Comparison of ENCODE assay signal across 21 mouse cellular contexts in the genomic region with DNA sequence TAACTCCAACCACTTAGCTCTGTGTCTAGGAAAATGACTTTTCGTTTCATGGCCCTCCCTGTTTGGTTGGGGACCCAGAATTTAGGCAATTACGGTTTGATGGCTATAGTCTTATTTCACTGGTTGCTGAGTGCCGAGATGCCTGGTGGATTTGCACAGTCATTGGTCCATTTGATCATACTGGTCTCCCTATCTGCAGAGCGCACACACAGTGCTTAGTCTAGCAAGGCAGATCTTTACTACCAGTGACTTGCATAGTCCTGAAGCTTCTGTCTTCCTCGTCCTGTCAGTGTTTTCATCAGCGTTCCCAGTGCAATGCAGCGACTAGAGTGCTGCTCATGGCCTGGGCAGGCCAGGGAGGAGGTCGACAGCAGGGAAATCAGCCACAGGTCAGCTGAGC. TPM values are rescaled to one million over a fixed set of nuclear protein-coding genes. Genes with fewer than 3 reads are reported as not detected.
DNase-seq lines count a peak whose midpoint lies in the region; ATAC-seq and TF ChIP-seq lines count a peak whose summit lies in the region.
"Had no signal": no experiment of that assay in that cellular context is flagged by ENCODE, and none has a peak within 500 bp of the region (broad histone marks: within the 10 kb centered on the region; RNA-seq: fewer than 3 reads in every experiment).

No protein-coding gene starts in this region.

- no peak overlapping the region for H3K4me3 ChIP-seq in limb, embryonic 11.5 days (ENCODE audit: low read depth, low read length)
- H3K4me3 ChIP-seq in limb, embryonic 10.5 days = no peak overlapping the region
- H3K4me3 ChIP-seq in liver, embryonic 11.5 days (ENCODE audit: low read depth, low read length) = no peak overlapping the region
- no peak overlapping the region for H3K4me3 ChIP-seq in liver, embryonic 14.5 days (ENCODE audit: insufficient read depth in 1 of 2, low read depth in 2 of 2, low read length in 2 of 2)
- H3K4me3 ChIP-seq in hindbrain, embryonic 11.5 days (ENCODE audit: low read depth, low read length) = no peak overlapping the region
- no peak overlapping the region for H3K4me3 ChIP-seq in midbrain, embryonic 11.5 days (ENCODE audit: low read depth, low read length)
- H3K4me3 ChIP-seq: embryonic facial prominence, embryonic 15.5 days; forebrain, embryonic 12.5 days; gastrocnemius, adult 2 months; heart, embryonic 13.5 days; hindbrain, embryonic 13.5 days had no signal

- 0 out of 2 replicates have a peak overlapping the region, but pooled peaks have one; percentile 4 for H3K9ac ChIP-seq in limb, embryonic 11.5 days (ENCODE audit: low read length)
- peak overlapping the region; percentile 14; the same call in 1 of the 2 replicates for H3K9ac ChIP-seq in liver, embryonic 11.5 days (ENCODE audit: low read depth, low read length)
- H3K9ac ChIP-seq in liver, embryonic 14.5 days (replicated peaks) = no peak overlapping the region; the same call in 1 of the 2 replicates
- no peak overlapping the region for H3K9ac ChIP-seq in hindbrain, embryonic 11.5 days (ENCODE audit: low read depth, low read length)
- no peak overlapping the region for H3K9ac ChIP-seq in midbrain, embryonic 11.5 days (ENCODE audit: low read length)
- H3K9ac ChIP-seq: embryonic facial prominence, embryonic 15.5 days; forebrain, embryonic 12.5 days; forebrain, postnatal 0 days; heart, embryonic 13.5 days; hindbrain, embryonic 13.5 days had no signal

- TF ChIP-seq EP300 in liver, embryonic 14.5 days (IDR thresholded peaks at IDR 0.05; ENCODE audit: low read depth) = peak; percentile 55

- H3K27me3 ChIP-seq in limb, embryonic 11.5 days (ENCODE audit: control insufficient read depth, insufficient read depth, low read length) = no peaks in the 10 kb centered on the region
- H3K27me3 ChIP-seq in limb, embryonic 10.5 days (ENCODE audit: low read depth, poor library complexity, severe bottlenecking) = no peaks in the 10 kb centered on the region; the same call in 1 of the 2 replicates
- H3K27me3 ChIP-seq in liver, embryonic 11.5 days (replicated peaks; ENCODE audit: control insufficient read depth, insufficient read depth, low read length) = no peaks in the 10 kb centered on the region; the same call in 1 of the 2 replicates
- peaks cover 9% of the 10 kb centered on the region for H3K27me3 ChIP-seq in liver, embryonic 14.5 days (ENCODE audit: control insufficient read depth, insufficient read depth, low read length)
- H3K27me3 ChIP-seq in hindbrain, embryonic 11.5 days (ENCODE audit: control insufficient read depth, insufficient read depth, low read length) = no peaks in the 10 kb centered on the region
- H3K27me3 ChIP-seq in midbrain, embryonic 11.5 days (ENCODE audit: control insufficient read depth, insufficient read depth, low read length) = no peaks in the 10 kb centered on the region
- H3K27me3 ChIP-seq: CH12.LX; embryonic facial prominence, embryonic 15.5 days; heart, embryonic 13.5 days had no signal

- H3K27ac ChIP-seq in limb, embryonic 11.5 days (replicated peaks; ENCODE audit: low read depth, low read length) = no peak overlapping the region
- no peak overlapping the region for H3K27ac ChIP-seq in limb, embryonic 10.5 days
- peak overlapping the region; percentile 11; the same call in 1 of the 2 replicates for H3K27ac ChIP-seq in liver, embryonic 11.5 days (ENCODE audit: low read depth, low read length)
- peak overlapping the region; percentile 58 for H3K27ac ChIP-seq in liver, embryonic 14.5 days
- H3K27ac ChIP-seq in hindbrain, embryonic 11.5 days (ENCODE audit: low read depth, low read length) = no peak overlapping the region
- H3K27ac ChIP-seq in midbrain, embryonic 11.5 days (ENCODE audit: low read depth, low read length) = no peak overlapping the region
- H3K27ac ChIP-seq: embryonic facial prominence, embryonic 15.5 days; forebrain, embryonic 12.5 days; gastrocnemius, adult 2 months; heart, embryonic 13.5 days; hindbrain, embryonic 13.5 days; hindbrain, postnatal 0 days had no signal

- no peak overlapping the region for H3K4me2 ChIP-seq in limb, embryonic 11.5 days (ENCODE audit: low read depth, severe bottlenecking)
- H3K4me2 ChIP-seq in liver, embryonic 11.5 days = peak overlapping the region; percentile 36
- peak overlapping the region; percentile 31 for H3K4me2 ChIP-seq in liver, embryonic 14.5 days (ENCODE audit: low read depth)
- no peak overlapping the region for H3K4me2 ChIP-seq in hindbrain, embryonic 11.5 days (replicated peaks; ENCODE audit: low read depth, low read length)
- H3K4me2 ChIP-seq in midbrain, embryonic 11.5 days = no peak overlapping the region
- H3K4me2 ChIP-seq: embryonic facial prominence, embryonic 15.5 days; forebrain, embryonic 12.5 days; heart, embryonic 13.5 days; hindbrain, embryonic 13.5 days had no signal

- no peaks in the 10 kb centered on the region for H3K9me3 ChIP-seq in limb, embryonic 11.5 days (ENCODE audit: control insufficient read depth, low read length)
- H3K9me3 ChIP-seq in limb, embryonic 10.5 days (replicated peaks) = no peaks in the 10 kb centered on the region
- H3K9me3 ChIP-seq in liver, embryonic 11.5 days (ENCODE audit: control insufficient read depth, low read length) = no peaks in the 10 kb centered on the region
- no peaks in the 10 kb centered on the region for H3K9me3 ChIP-seq in liver, embryonic 14.5 days (ENCODE audit: control insufficient read depth, low read length)
- H3K9me3 ChIP-seq in hindbrain, embryonic 11.5 days (ENCODE audit: control insufficient read depth, low read length) = no peaks in the 10 kb centered on the region
- no peaks in the 10 kb centered on the region for H3K9me3 ChIP-seq in midbrain, embryonic 11.5 days (ENCODE audit: control insufficient read depth, low read length)
- H3K9me3 ChIP-seq: embryonic facial prominence, embryonic 15.5 days; forebrain, embryonic 12.5 days; heart, embryonic 13.5 days; hindbrain, embryonic 13.5 days had no signal

- 64% methylated on average over 8 of the region's 8 CpGs for WGBS in limb, embryonic 11.5 days
- WGBS in limb, embryonic 10.5 days = 68% methylated on average over 8 of the region's 8 CpGs
- WGBS in liver, embryonic 11.5 days = 51% methylated on average over 8 of the region's 8 CpGs
- 37% methylated on average over 8 of the region's 8 CpGs for WGBS in liver, embryonic 14.5 days (ENCODE audit: insufficient replicate concordance)
- 75% methylated on average over 8 of the region's 8 CpGs for WGBS in hindbrain, embryonic 11.5 days
- 81% methylated on average over 8 of the region's 8 CpGs for WGBS in midbrain, embryonic 11.5 days

- H3K36me3 ChIP-seq in limb, embryonic 11.5 days (ENCODE audit: control insufficient read depth, insufficient read depth, low read length) = no peaks in the 10 kb centered on the region
- no peaks in the 10 kb centered on the region for H3K36me3 ChIP-seq in limb, embryonic 10.5 days
- H3K36me3 ChIP-seq in liver, embryonic 11.5 days (ENCODE audit: control insufficient read depth, insufficient read depth, low read length) = no peaks in the 10 kb centered on the region
- H3K36me3 ChIP-seq in liver, embryonic 14.5 days (replicated peaks; ENCODE audit: control insufficient read depth, insufficient read depth, low read depth) = no peaks in the 10 kb centered on the region
- H3K36me3 ChIP-seq in hindbrain, embryonic 11.5 days (ENCODE audit: control insufficient read depth, insufficient read depth, low read length) = no peaks in the 10 kb centered on the region
- H3K36me3 ChIP-seq in midbrain, embryonic 11.5 days (ENCODE audit: control insufficient read depth, insufficient read depth, low read length) = no peaks in the 10 kb centered on the region
- H3K36me3 ChIP-seq: embryonic facial prominence, embryonic 15.5 days; forebrain, embryonic 12.5 days; heart, embryonic 13.5 days; hindbrain, embryonic 13.5 days had no signal

- no peak for ATAC-seq in limb, embryonic 11.5 days (ENCODE audit: insufficient number of reproducible peaks, low FRiP score, low TSS enrichment, low read depth)
- ATAC-seq in liver, embryonic 11.5 days (replicated peaks; ENCODE audit: low FRiP score) = peak; percentile 56
- peak; percentile 66 for ATAC-seq in liver, embryonic 14.5 days (ENCODE audit: insufficient read depth)
- no peak for ATAC-seq in hindbrain, embryonic 11.5 days (ENCODE audit: low FRiP score)
- ATAC-seq in midbrain, embryonic 11.5 days (ENCODE audit: low FRiP score) = no peak
- ATAC-seq: forebrain, postnatal 0 days; hindbrain, postnatal 0 days had no signal

- H3K4me1 ChIP-seq in limb, embryonic 11.5 days (ENCODE audit: control insufficient read depth, insufficient read depth, low read length) = peaks cover 23% of the 10 kb centered on the region
- H3K4me1 ChIP-seq in limb, embryonic 10.5 days = peaks cover 66% of the 10 kb centered on the region
- peaks cover 9% of the 10 kb centered on the region for H3K4me1 ChIP-seq in liver, embryonic 11.5 days (replicated peaks; ENCODE audit: control insufficient read depth, insufficient read depth, low read length)
- peaks cover 5 to 16% of the 10 kb centered on the region in 2 experiments for H3K4me1 ChIP-seq in liver, embryonic 14.5 days (replicated peaks; ENCODE audit: control insufficient read depth in 2 of 2, insufficient read depth in 2 of 2, low read length in 1 of 2)
- no peaks in the 10 kb centered on the region for H3K4me1 ChIP-seq in hindbrain, embryonic 11.5 days (replicated peaks; ENCODE audit: control insufficient read depth, insufficient read depth, low read length)
- 0 out of 2 replicates have a peak, but pooled peaks cover 2% of the 10 kb centered on the region for H3K4me1 ChIP-seq in midbrain, embryonic 11.5 days (ENCODE audit: control insufficient read depth, insufficient read depth, low read length)

- no peak for DNase-seq in limb, embryonic 11.5 days (ENCODE audit: low spot score)
- DNase-seq in limb, embryonic 10.5 days (ENCODE audit: low spot score) = no peak
- no peak for DNase-seq in liver, embryonic 11.5 days (ENCODE audit: low spot score)
- peak in 2 of 3 experiments; percentile 24 to 41 for DNase-seq in liver, embryonic 14.5 days (ENCODE audit: low read depth in 3 of 3, low spot score in 3 of 3)
- DNase-seq in hindbrain, embryonic 11.5 days (ENCODE audit: low spot score) = no peak
- no peak for DNase-seq in midbrain, embryonic 11.5 days (ENCODE audit: low spot score, missing footprints)
- DNase-seq: adrenal gland, adult 2 months; adrenal gland, postnatal 36 days; cerebellum, adult 2 months; cerebellum, postnatal 14 days; embryo, embryonic 11 days; forebrain, postnatal 0 days; gastrocnemius, adult 2 months; gastrocnemius, postnatal 25 days; heart, postnatal 4 days had no signal

- TF ChIP-seq CTCF in liver, embryonic 14.5 days (IDR thresholded peaks at IDR 0.05; ENCODE audit: low read depth) = no peak

RNA-seq across cellular contexts. Expression of a gene that starts 4.1 kb away (rescaled TPM):
- polyA plus RNA-seq in limb, embryonic 11.5 days (2014; fragmentation: Nextera tagmentation; extraction: Ambion mirVana) = 10.0 and 10.2 TPM in 2 replicates
- polyA plus RNA-seq in limb, embryonic 10.5 days (2016; fragmentation: Nextera tagmentation; extraction: Ambion mirVana) = 8.8 and 10.1 TPM in 2 replicates
- polyA plus RNA-seq in liver, embryonic 11.5 days (2014; fragmentation: Nextera tagmentation; extraction: Ambion mirVana) = 4.1 and 4.7 TPM in 2 replicates
- polyA plus RNA-seq in liver, embryonic 14.5 days (2012; rRNA removed) = 0.87 and 1.1 TPM in 2 replicates
- polyA plus RNA-seq in liver, embryonic 14.5 days (2014; fragmentation: Nextera tagmentation; extraction: Ambion mirVana) = 0.94 and 0.95 TPM in 2 replicates
- polyA plus RNA-seq in hindbrain, embryonic 11.5 days (2014; fragmentation: Nextera tagmentation; extraction: Ambion mirVana) = 5.9 and 7.9 TPM in 2 replicates
- polyA plus RNA-seq in midbrain, embryonic 11.5 days (2014; fragmentation: Nextera tagmentation; extraction: Ambion mirVana) = 4.5 and 5.5 TPM in 2 replicates

Comparison
In these comparisons a context has a peak if more than half of its experiments do, and no peak if none do; other contexts are left out.
1. DNase-seq: peak in liver, embryonic 14.5 days (2 of 3); none in limb, embryonic 11.5 days (single experiment), limb, embryonic 10.5 days (single experiment), liver, embryonic 11.5 days (single experiment), hindbrain, embryonic 11.5 days (single experiment) and midbrain, embryonic 11.5 days (single experiment).
2. H3K9ac ChIP-seq: peak in limb, embryonic 11.5 days (single experiment) and liver, embryonic 11.5 days (single experiment); none in liver, embryonic 14.5 days (single experiment), hindbrain, embryonic 11.5 days (single experiment) and midbrain, embryonic 11.5 days (single experiment).
3. ATAC-seq: peak in liver, embryonic 11.5 days (single experiment) and liver, embryonic 14.5 days (single experiment); none in limb, embryonic 11.5 days (single experiment), hindbrain, embryonic 11.5 days (single experiment) and midbrain, embryonic 11.5 days (single experiment).
4. H3K27ac ChIP-seq: peak in liver, embryonic 11.5 days (single experiment) and liver, embryonic 14.5 days (single experiment); none in limb, embryonic 11.5 days (single experiment), limb, embryonic 10.5 days (single experiment), hindbrain, embryonic 11.5 days (single experiment) and midbrain, embryonic 11.5 days (single experiment).
5. H3K4me2 ChIP-seq: peak in liver, embryonic 11.5 days (single experiment) and liver, embryonic 14.5 days (single experiment); none in limb, embryonic 11.5 days (single experiment), hindbrain, embryonic 11.5 days (single experiment) and midbrain, embryonic 11.5 days (single experiment).